Mouse (Mus musculus) testis, adult 2 months (tissue): ENCODE measurements around the gene Ucn3.

Experiments
- CTCF ChIP-seq: fragments of 200-500 bp; IDR thresholded peaks from 2 replicates; pipeline ENCODE4 v1.5.1; 2012; ENCODE audit warnings: low read depth, mild to moderate bottlenecking, inconsistent platforms, low read length, moderate library complexity; ENCODE audit not compliant: control insufficient read depth, insufficient read depth, insufficient replicate concordance
- POLR2A ChIP-seq: fragments of 200-500 bp; IDR thresholded peaks from 2 replicates; pipeline ENCODE4 v1.6.1; 2012; ENCODE audit warnings: low read depth, mild to moderate bottlenecking, inconsistent platforms, low read length, moderate library complexity; ENCODE audit not compliant: control insufficient read depth

- TF ChIP-seq POLR2A (no peak), CTCF (no peak)
Measured at GRCm38 (mm10) chr13:3992081-3992480, 46.9 kb upstream of the Ucn3 start.
